Mouse (Mus musculus) neural tube, embryonic 13.5 days (tissue): Measurements from ENCODE around the gene Tenm4. TPM values are rescaled to one million over a fixed set of nuclear protein-coding genes. Genes with fewer than 3 reads are reported as not detected.
A peak's percentile ranks its signal among the peaks of the same experiment; 100 is the strongest.
"Not testable (repeated sequence)": the region's sequence is repeated elsewhere in the genome, so short reads cannot be mapped to it uniquely, and the experiment has no call there.

Source experiments
- ATAC-seq: fragments of 200-750 bp; cut with Nextera tagmentation; 2 replicates; pipeline ENCODE4 v1.8.0; 2017; ENCODE audit warnings: low read depth, mild to moderate bottlenecking, moderate TSS enrichment, moderate library complexity
- H3K27ac ChIP-seq: fragments of 300-500 bp; sonication (generic); replicated peaks from 2 replicates; pipeline ENCODE4 v1.5.1; 2015; ENCODE audit warnings: moderate library complexity, mild to moderate bottlenecking, inconsistent platforms
- H3K27me3 ChIP-seq: fragments of 300-500 bp; sonication (generic); 2 replicates; pipeline ENCODE4 v1.6.1; 2015; ENCODE audit warnings: mild to moderate bottlenecking, inconsistent platforms
- H3K36me3 ChIP-seq: fragments of 300-500 bp; sonication (generic); 2 replicates; pipeline ENCODE4 v1.6.1; 2015; ENCODE audit warnings: mild to moderate bottlenecking, inconsistent platforms
- H3K4me1 ChIP-seq: fragments of 300-500 bp; sonication (generic); replicated peaks from 2 replicates; pipeline ENCODE4 v1.6.1; 2015; ENCODE audit warnings: inconsistent platforms
- H3K4me2 ChIP-seq: fragments of 300-500 bp; sonication (generic); 2 replicates; pipeline ENCODE4 v1.6.1; 2015; ENCODE audit warnings: inconsistent platforms, mild to moderate bottlenecking, moderate library complexity
- H3K4me3 ChIP-seq: fragments of 300-500 bp; sonication (generic); 2 replicates; pipeline ENCODE4 v1.5.1; 2015; ENCODE audit warnings: mild to moderate bottlenecking, inconsistent platforms
- H3K9ac ChIP-seq: fragments of 300-500 bp; sonication (generic); 2 replicates; pipeline ENCODE4 v1.6.1; 2015; ENCODE audit warnings: moderate library complexity, mild to moderate bottlenecking, inconsistent platforms
- H3K9me3 ChIP-seq: fragments of 300-500 bp; sonication (generic); 2 replicates; pipeline ENCODE4 v1.6.1; 2016; ENCODE audit warnings: inconsistent platforms
- WGBS: fragments of 180-500 bp; shearing (Covaris S2); methylation state at CpG from one replicate; pipeline ENCODE4 v1.1.7; 2015; 5-methylcytosine and 5-hydroxymethylcytosine counted together
- polyA plus RNA-seq: library from polyadenylated mRNA; unstranded; fragments of >200 nt; fragmentation: Nextera tagmentation; extraction: Ambion mirVana; gene quantifications from 2 replicates; pipeline ENCODE4 v1.2.1, GENCODE M21; 2015

Gene Tenm4
- polyA plus RNA-seq, 1 experiment from 2014 or later: 36.8 TPM

DNA sequence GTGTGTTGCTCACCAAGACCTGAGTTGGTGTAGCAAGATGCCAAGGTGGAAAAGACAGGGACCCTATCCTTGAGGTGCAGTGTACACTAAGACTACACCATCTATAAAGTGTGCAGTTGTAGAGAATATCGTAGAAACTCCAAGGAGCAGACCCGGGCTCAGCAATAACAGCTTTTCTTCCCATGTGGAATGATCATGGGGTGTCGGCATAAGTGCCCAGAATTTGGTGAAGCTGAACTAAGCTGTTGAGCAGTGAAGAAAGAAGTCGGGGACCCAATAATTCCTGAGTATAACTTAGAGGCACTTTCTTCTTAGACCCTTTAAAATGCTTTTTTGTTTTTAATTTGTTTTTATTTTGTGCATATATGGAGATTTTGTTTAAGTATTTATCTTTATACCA is 426.8 kb downstream of the Tenm4 start:
- no peak overlapping the region for H3K4me2 ChIP-seq
- H3K27ac ChIP-seq: no peak overlapping the region
- H3K4me1 ChIP-seq: peaks cover 19% of the 10 kb centered on the region
- no peak overlapping the region for H3K9ac ChIP-seq
- H3K36me3 ChIP-seq: no peaks in the 10 kb centered on the region
- H3K9me3 ChIP-seq: no peaks in the 10 kb centered on the region
- 96% methylated on average over 4 of the region's 4 CpGs for WGBS
- H3K27me3 ChIP-seq: no peaks in the 10 kb centered on the region
- no peak overlapping the region for H3K4me3 ChIP-seq
- ATAC-seq: no peak

DNA sequence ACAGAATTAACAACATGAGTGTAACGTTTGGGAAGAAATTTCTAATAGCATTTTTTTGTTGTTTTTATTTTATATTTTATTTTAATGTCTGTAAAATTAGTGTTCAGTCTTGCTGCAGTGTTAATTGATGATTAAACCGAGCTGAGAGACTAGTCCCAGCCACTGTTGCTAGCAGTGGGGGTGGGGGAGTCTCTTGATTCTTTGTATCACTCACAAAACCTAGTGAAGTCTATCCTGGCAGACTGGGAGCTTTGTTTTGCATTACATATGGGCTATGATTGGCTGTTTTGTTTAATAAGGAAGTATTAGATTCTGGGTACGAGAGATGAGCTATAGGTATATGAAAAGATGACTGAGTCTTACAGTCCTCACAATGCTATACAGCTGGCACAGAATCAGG is 428.0 kb downstream of the Tenm4 start:
- ATAC-seq: no peak
- no peaks in the 10 kb centered on the region for H3K9me3 ChIP-seq
- 75% methylated on average over 3 of the region's 3 CpGs for WGBS
- no peak overlapping the region for H3K27ac ChIP-seq
- no peaks in the 10 kb centered on the region for H3K36me3 ChIP-seq
- no peak overlapping the region for H3K9ac ChIP-seq
- H3K27me3 ChIP-seq: no peaks in the 10 kb centered on the region
- no peak overlapping the region for H3K4me3 ChIP-seq
- peaks cover 21% of the 10 kb centered on the region for H3K4me1 ChIP-seq
- no peak overlapping the region for H3K4me2 ChIP-seq

DNA sequence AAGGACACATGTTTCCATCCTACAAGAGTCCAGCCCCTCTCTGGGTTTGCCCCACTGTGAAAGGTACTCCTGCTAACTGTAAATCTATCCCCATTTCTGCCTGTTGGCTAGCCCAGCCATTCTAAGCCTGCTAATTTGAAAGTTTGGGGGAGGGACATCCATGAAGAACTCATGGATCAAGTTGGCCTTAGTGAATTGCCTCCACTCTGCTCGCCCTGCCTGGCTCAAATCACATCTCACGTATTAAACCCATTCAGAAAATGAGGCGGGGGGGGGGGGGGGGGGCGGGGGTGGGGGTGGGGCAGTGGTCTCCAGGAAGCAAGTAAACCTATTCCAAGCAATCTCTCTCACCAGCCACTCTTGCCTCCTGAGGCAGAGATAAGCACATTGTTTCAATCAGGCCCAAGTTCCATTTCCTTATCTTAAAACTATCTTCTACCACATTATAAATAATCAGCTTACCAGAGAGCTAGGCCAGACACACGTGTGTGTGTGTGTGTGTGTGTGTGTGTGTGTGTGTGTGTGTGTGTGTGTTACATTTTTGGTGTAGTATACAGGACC is 429.4 kb downstream of the Tenm4 start:
- Histone ChIP-seq H3K4me3 (no peak overlapping the region), H3K36me3 (no peaks in the 10 kb centered on the region), H3K4me2 (no peak overlapping the region), H3K27ac (no peak overlapping the region), H3K9me3 (no peaks in the 10 kb centered on the region), H3K27me3 (no peaks in the 10 kb centered on the region), H3K9ac (no peak overlapping the region), H3K4me1 (peaks cover 20% of the 10 kb centered on the region)
- ATAC-seq: no peak
- WGBS: 52% methylated on average over 3 of the region's 5 CpGs

DNA sequence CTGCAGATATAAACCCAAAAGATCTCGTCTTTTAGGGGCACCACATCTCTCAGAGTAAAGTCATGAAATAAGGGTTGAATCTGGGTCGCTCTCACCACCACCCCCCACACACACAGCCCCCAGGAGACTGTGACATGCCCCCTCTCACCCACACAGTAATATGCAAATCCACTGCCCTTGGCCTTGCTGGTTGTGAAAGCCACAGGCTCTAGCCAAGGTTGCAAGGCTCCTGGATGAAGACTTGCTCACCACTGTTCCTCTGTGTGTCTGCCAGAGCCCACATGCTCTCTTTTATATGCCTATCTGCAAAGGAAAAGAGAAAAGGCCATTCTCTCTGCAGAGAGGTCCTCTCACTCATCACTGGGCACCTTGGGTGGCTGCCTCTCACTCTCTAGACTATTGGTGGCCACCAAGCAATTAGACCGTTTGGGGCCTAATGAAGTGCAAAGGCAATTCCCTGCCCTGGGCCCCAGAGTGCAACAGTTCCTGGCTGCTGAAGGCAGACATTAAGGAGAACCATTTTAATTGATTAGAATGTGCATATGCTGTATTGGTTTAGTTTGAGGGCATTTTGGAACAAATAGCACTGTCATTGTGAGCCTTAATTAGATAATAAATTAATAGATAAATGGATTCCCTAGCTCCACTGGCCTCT is 433.2 kb downstream of the Tenm4 start:
- WGBS: 50% methylated on average over 3 of the region's 3 CpGs
- Histone ChIP-seq H3K27me3 (no peaks in the 10 kb centered on the region), H3K4me1 (peaks cover 6% of the 10 kb centered on the region; the same call in 1 of the 2 replicates), H3K4me2 (no peak overlapping the region), H3K9me3 (no peaks in the 10 kb centered on the region), H3K4me3 (no peak overlapping the region), H3K36me3 (no peaks in the 10 kb centered on the region), H3K9ac (no peak overlapping the region), H3K27ac (0 out of 2 replicates have a peak overlapping the region, but pooled peaks have one; percentile 3)
- ATAC-seq: no peak

DNA sequence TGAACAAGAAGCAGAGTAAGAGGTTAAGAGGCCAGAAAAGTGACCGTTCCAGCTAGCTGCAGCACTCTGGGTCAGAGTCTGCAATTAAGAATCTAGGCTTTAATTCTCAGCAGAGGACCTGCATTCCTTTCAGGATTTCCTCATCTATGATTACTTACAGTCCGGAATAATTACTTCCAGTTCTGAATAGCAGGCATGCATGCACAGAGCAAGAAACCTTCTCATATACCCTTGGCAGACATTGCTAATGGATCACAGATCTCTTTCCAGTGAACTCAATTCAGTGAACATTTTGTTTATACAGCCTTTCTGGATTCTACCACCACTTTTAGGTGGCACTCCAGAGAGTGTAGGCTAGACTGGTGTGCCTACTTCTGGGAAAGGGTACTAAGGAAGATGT is 434.3 kb downstream of the Tenm4 start:
- no peaks in the 10 kb centered on the region for H3K27me3 ChIP-seq

DNA sequence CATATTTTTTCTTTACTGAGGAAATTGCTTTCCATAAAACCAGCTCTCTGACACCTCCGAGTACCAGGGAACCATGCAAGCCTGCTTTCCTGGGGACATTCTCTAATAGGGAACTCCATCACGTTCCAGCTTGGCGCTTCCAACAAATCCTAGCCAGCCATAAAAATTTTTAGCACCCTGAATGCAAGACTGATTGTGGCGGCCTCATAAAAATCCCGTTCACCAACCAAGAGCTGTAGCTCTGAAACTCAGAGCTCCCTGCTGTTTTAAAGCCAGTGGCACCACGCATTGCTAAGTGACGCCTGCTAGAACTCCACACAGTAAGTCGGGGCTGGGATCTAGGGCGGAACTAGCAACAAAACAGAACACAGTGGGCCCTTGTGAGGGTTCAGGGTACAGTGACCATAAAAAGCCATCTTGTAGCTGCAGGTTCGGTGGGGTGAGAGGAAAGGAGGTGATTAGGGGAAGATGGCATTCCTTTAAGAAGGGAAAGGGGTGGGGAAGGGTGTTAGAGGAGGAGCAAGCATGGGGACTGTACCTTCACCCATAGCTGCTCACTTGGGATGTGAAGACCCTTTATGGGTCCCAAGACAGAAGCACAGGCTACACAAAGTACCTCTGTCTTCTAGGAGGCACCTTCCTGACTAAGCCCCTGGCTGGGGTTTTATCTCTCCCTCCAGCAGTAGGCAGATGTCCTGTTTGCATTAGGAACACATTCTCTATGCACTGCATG is 439.0 kb downstream of the Tenm4 start:
- Histone ChIP-seq H3K27ac (peak overlapping the region; percentile 80), H3K9ac (0 out of 2 replicates have a peak overlapping the region, but pooled peaks have one; percentile 9), H3K4me3 (no peak overlapping the region), H3K4me1 (peaks cover 14% of the 10 kb centered on the region), H3K4me2 (peak overlapping the region; percentile 35), H3K36me3 (no peaks in the 10 kb centered on the region), H3K9me3 (no peaks in the 10 kb centered on the region), H3K27me3 (no peaks in the 10 kb centered on the region)
- ATAC-seq: peak; percentile 85
- WGBS: 7% methylated on average over 10 of the region's 10 CpGs

More for the DNA sequence above, 434.3 kb downstream of the Tenm4 start:
- H3K4me3 ChIP-seq: no peak overlapping the region
- H3K4me2 ChIP-seq: no peak overlapping the region
- WGBS: 84% methylated on average over 2 of the region's 2 CpGs
- no peak for ATAC-seq
- no peak overlapping the region for H3K9ac ChIP-seq
- H3K4me1 ChIP-seq: peaks cover 14% of the 10 kb centered on the region
- H3K9me3 ChIP-seq: no peaks in the 10 kb centered on the region
- no peak overlapping the region for H3K27ac ChIP-seq
- H3K36me3 ChIP-seq: no peaks in the 10 kb centered on the region

DNA sequence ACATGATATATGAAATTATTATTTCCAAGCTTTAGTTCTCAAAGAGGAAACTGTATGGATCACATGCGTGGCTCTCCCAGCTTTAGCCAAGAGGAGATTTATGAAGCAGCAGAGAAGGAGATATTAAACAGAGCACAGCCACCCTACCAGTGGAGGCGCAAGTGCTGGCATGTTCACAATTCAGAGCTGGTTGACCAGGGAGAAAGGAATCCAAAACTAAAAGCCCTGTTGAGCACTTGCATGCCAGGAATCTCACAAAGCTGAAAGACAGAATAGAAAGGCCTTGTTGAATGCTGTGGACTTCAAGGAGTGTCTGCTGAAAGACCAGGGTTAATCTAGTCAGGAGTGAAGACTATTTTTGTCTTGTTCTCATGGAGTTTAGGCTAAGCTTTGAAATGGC is 446.3 kb downstream of the Tenm4 start:
- no peaks in the 10 kb centered on the region for H3K27me3 ChIP-seq
- no peaks in the 10 kb centered on the region for H3K36me3 ChIP-seq
- ATAC-seq: no peak
- H3K27ac ChIP-seq: no peak overlapping the region
- no peaks in the 10 kb centered on the region for H3K4me1 ChIP-seq
- H3K4me2 ChIP-seq: no peak overlapping the region
- 81% methylated on average over 2 of the region's 2 CpGs for WGBS
- no peaks in the 10 kb centered on the region for H3K9me3 ChIP-seq
- H3K9ac ChIP-seq: no peak overlapping the region
- no peak overlapping the region for H3K4me3 ChIP-seq

DNA sequence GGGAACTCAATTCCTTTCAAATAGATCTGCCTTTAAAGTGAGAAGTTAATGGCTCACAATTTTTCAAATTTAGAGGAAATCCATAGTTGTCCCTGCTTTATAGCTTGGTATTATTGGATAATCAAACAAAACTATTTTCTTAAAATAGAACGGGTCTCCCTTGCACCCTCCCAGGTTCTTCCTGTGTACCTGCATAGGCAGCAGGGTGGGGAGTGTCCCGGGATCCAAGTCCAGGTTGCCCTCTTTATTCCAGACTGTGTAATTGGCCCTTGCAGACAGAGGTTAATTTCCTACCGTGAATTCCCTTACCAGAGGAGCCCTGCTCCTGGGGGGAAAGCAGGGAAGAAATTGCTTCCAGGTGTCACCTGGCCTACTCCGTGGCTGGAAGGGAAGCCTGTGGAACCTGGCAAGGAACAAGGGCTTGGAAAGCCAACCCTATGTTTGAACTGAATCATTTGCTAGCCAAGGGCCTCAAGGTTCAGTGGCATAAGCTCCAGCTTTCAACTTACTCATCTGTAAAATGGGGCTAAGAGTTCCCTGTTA is 449.0 kb downstream of the Tenm4 start:
- Histone ChIP-seq H3K36me3 (no peaks in the 10 kb centered on the region), H3K9me3 (no peaks in the 10 kb centered on the region), H3K4me3 (no peak overlapping the region), H3K9ac (no peak overlapping the region), H3K4me2 (no peak overlapping the region), H3K4me1 (no peaks in the 10 kb centered on the region), H3K27me3 (no peaks in the 10 kb centered on the region), H3K27ac (no peak overlapping the region)
- WGBS: 71% methylated on average over 4 of the region's 4 CpGs
- ATAC-seq: no peak

DNA sequence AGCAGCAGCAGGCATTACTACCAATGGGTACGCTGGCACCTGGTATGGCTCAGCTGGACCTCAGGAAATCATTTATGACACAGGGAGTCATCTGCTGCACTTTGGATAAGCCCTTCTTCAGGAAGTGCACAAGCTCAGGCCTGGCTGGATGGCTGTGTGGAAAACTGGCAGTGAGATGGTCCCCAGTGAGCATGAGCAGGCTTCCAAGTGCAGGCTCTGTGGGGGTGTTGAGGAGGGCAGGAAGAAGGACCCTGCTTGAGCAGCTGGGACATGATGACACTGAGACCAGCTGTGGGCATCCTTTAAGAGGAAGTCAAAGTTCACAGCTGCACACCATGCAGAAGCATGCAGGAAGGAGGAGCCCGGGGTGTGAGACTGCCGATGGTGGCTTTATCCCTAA is 455.3 kb downstream of the Tenm4 start:
- Histone ChIP-seq H3K9ac (no peak overlapping the region), H3K4me3 (no peak overlapping the region), H3K9me3 (no peaks in the 10 kb centered on the region), H3K4me1 (no peaks in the 10 kb centered on the region), H3K27me3 (no peaks in the 10 kb centered on the region), H3K27ac (no peak overlapping the region), H3K4me2 (no peak overlapping the region), H3K36me3 (no peaks in the 10 kb centered on the region)
- no peak for ATAC-seq
- 82% methylated on average over 3 of the region's 3 CpGs for WGBS

DNA sequence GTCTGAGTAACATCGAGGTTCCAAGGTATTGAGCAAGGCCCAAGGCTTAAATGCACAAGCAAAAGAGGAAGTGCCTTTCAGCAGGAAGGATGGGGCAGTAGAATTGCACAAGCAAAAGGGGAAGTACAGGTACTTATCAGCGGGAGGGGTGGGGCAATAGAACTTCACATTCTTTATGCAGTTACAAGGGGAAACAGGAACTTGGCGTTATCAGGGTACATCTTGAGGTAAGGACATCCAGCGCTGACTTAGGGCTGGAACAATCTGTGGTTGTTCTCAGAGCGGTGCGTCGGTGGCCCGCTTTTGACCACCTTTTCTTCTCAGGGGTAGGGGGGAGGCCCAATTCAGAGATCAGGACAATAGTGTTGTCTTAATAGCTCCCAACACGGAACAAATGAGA is 459.5 kb downstream of the Tenm4 start:
- 93% methylated on average over 9 of the region's 9 CpGs for WGBS
- not testable (repeated sequence) for H3K9me3 ChIP-seq, H3K9ac ChIP-seq, H3K27ac ChIP-seq, H3K27me3 ChIP-seq, H3K36me3 ChIP-seq, H3K4me3 ChIP-seq, ATAC-seq, H3K4me1 ChIP-seq, H3K4me2 ChIP-seq

DNA sequence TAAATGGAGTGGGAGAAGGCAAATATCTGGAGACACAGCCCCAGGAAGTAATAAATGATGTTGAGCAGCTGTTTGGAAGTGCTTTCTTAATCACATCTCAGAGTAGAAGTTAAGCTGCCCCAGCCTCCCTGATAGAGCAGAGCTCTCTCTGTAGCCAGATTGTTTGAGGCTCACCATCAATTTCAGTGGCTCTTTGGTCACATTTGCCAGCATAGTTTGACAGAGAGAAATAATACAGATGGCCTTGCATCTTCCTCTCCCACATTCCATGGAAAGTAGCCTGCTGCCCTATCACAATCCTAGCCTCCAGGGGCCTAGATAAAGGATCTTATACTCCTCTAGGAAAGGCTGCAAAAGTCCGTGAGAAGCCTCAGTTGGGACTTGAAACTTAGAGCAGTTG is 462.0 kb downstream of the Tenm4 start:
- Histone ChIP-seq H3K27ac (no peak overlapping the region), H3K36me3 (no peaks in the 10 kb centered on the region), H3K4me1 (no peaks in the 10 kb centered on the region), H3K9me3 (no peaks in the 10 kb centered on the region), H3K4me2 (no peak overlapping the region), H3K4me3 (no peak overlapping the region), H3K27me3 (no peaks in the 10 kb centered on the region), H3K9ac (no peak overlapping the region)
- no peak for ATAC-seq
- WGBS: 86% methylated on average over 1 of the region's 1 CpGs

DNA sequence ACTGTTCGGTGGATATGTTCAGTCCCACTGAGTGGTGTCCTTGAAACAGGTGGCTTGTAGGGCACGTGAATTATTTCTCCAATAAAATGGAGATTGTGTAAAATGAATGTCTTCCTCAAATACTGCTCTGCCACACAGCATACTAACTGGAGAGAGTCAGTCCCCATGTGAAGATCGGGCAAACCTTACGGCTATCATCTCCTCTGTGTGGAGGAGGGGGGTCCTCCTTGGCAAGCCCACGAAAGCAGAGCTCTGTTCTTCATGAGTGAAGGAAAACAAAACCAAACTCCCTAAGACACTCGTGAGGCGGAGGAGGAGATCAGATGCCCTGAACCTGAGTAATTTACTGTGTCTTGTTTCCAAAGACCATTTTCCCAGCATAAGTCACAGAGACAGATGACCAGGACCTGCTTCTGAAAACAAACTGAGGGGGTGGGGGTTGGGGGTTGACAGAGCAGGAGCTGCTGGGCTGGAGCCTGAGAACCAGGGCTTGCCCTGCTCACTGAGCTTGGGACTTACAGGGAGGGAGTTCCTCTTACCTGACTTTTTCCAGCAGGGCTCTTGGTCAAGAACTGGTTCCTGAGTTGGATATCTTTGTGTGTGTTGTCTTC is 464.9 kb downstream of the Tenm4 start:
- no peak for ATAC-seq
- no peaks in the 10 kb centered on the region for H3K4me1 ChIP-seq
- 42% methylated on average over 7 of the region's 7 CpGs for whole genome bisulfite sequencing
- no peaks in the 10 kb centered on the region for H3K27me3 ChIP-seq
- H3K9me3 ChIP-seq: no peaks in the 10 kb centered on the region
- H3K4me3 ChIP-seq: no peak overlapping the region
- H3K27ac ChIP-seq: no peak overlapping the region
- no peak overlapping the region for H3K9ac ChIP-seq
- H3K36me3 ChIP-seq: no peaks in the 10 kb centered on the region
- no peak overlapping the region for H3K4me2 ChIP-seq
